Mouse (Mus musculus): ENCODE measurements around the gene Cnnm3. TPM values are rescaled to one million over a fixed set of nuclear protein-coding genes. Genes with fewer than 3 reads are reported as not detected.

Gene Cnnm3
- total and polyA plus RNA-seq, 3 experiments: 4.2 to 9.9 TPM; not detected in 1

DNA sequence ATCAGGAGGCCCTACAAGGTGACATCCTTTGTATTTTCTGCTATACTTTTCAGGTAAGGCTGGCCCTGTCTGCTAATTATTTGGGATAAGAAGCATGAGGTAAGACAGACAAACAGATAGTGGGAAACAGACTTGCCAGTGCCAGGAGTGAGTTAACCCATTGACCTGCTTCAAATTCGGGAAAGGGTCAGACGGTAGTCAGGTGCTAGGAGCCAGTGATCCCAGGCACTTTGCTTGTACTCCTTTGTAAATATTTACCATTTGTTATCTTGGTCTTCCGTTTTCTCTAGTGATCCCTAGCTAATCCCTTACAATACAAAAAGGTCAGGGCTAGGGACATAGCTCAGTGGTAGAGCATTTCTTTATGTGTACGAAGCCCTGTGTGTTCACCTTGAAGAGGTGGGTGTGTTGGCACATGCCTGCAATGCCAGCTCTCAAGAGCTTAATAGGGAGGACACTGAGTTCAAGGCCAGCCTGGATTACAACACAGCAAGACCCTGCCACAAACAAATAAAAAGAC, 46.0 kb upstream of the Cnnm3 start:
- DNase-seq (ENCODE audit: low read depth, low spot score): no peak
- H3K4me3 ChIP-seq (ENCODE audit: control insufficient read depth in 1 of 2, insufficient read depth in 1 of 2, low read depth in 2 of 2, low read length in 2 of 2): no peak overlapping the region
- TF ChIP-seq NRF1 (IDR thresholded peaks at IDR 0.05; ENCODE audit: insufficient read depth, low read depth, low read length, poor library complexity, severe bottlenecking) (no peak), MAX (IDR thresholded peaks at IDR 0.05; ENCODE audit: low read length) (no peak), GATA1 (IDR thresholded peaks at IDR 0.05; ENCODE audit: low read depth, low read length) (no peak), MXI1 (IDR thresholded peaks at IDR 0.05; ENCODE audit: low read depth, low read length) (no peak), USF1 (IDR thresholded peaks at IDR 0.05; ENCODE audit: low read depth, low read length) (no peak), USF2 (IDR thresholded peaks at IDR 0.05; ENCODE audit: borderline replicate concordance in 1 of 2, insufficient read depth in 1 of 2, low read depth in 1 of 2, low read length in 2 of 2) (no peak), POLR2A (IDR thresholded peaks at IDR 0.05; ENCODE audit: control insufficient read depth in 1 of 2, insufficient read depth in 1 of 2, low read depth in 1 of 2, low read length in 2 of 2, poor library complexity in 1 of 2) (no peak), MEF2A (IDR thresholded peaks at IDR 0.05; ENCODE audit: extremely low read depth, insufficient replicate concordance, low read depth, low read length, poor library complexity, severe bottlenecking) (no peak), RCOR1 (IDR thresholded peaks at IDR 0.05; ENCODE audit: low read depth, low read length) (no peak), NELFE (IDR thresholded peaks at IDR 0.05; ENCODE audit: low read depth, low read length) (no peak), E2F4 (IDR thresholded peaks at IDR 0.05; ENCODE audit: borderline replicate concordance, low read depth, low read length) (no peak), ELF1 (IDR thresholded peaks at IDR 0.05; ENCODE audit: low read depth, low read length) (no peak)

DNA sequence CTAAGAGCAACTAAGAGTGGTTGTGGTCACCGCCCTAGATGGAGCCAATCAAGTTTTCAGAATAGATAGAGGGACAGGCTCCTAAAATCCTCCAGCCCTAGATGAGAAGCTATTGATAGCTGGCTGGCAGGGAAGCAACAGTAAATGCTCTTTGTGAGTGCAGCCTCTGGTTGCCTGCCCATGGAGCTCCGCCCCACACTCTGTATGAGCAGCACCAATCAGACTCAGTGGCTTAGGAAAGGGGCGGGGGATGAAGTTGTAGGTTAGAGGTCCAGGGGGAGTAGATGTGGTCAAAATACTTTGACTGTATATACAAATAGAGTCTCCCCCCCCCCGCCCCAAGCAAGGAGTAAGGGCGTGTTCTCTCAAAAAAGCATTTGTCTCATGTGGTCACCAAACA, 44.2 kb upstream of the Cnnm3 start:
- TF ChIP-seq CHD1 (IDR thresholded peaks at IDR 0.05; ENCODE audit: low read depth, low read length): no peak

More for the DNA sequence above, 46.0 kb upstream of the Cnnm3 start:
- Histone ChIP-seq H3K9ac (ENCODE audit: control insufficient read depth, low read depth, low read length, poor library complexity, severe bottlenecking) (no peak overlapping the region), H3K27ac (ENCODE audit: control insufficient read depth, low read depth, low read length) (no peak overlapping the region), H3K9me3 (replicated peaks; ENCODE audit: insufficient read depth, low read length) (no peaks in the 10 kb centered on the region), H3K4me1 (ENCODE audit: control insufficient read depth in 1 of 2, insufficient read depth in 2 of 2, low read length in 2 of 2) (peaks cover 0 to 18% of the 10 kb centered on the region in 2 experiments; a peak in 2 of 4 replicates), H3K36me3 (ENCODE audit: control insufficient read depth in 1 of 2, insufficient read depth in 2 of 2, low read length in 2 of 2) (peaks cover 0 to 9% of the 10 kb centered on the region in 2 experiments; a peak in 2 of 4 replicates), H3K79me2 (ENCODE audit: control insufficient read depth, insufficient read depth, low read length, poor library complexity) (no peaks in the 10 kb centered on the region), H3K27me3 (ENCODE audit: control insufficient read depth in 1 of 2, insufficient read depth in 2 of 2, low read length in 2 of 2) (no peaks in the 10 kb centered on the region)

More for the DNA sequence above, 44.2 kb upstream of the Cnnm3 start:
- H3K36me3 ChIP-seq (ENCODE audit: control insufficient read depth in 1 of 2, insufficient read depth in 2 of 2, low read length in 2 of 2): peaks cover 0 to 9% of the 10 kb centered on the region in 2 experiments; a peak in 2 of 4 replicates
- peaks cover 0 to 14% of the 10 kb centered on the region in 2 experiments; a peak in 2 of 4 replicates for H3K4me1 ChIP-seq (ENCODE audit: control insufficient read depth in 1 of 2, insufficient read depth in 2 of 2, low read length in 2 of 2)
- H3K9me3 ChIP-seq (replicated peaks; ENCODE audit: insufficient read depth, low read length): no peaks in the 10 kb centered on the region
- no peak overlapping the region for H3K9ac ChIP-seq (ENCODE audit: control insufficient read depth, low read depth, low read length, poor library complexity, severe bottlenecking)
- H3K27ac ChIP-seq (ENCODE audit: control insufficient read depth, low read depth, low read length): no peak overlapping the region
- no peak overlapping the region for H3K4me3 ChIP-seq (ENCODE audit: control insufficient read depth in 1 of 2, insufficient read depth in 1 of 2, low read depth in 2 of 2, low read length in 2 of 2)
- DNase-seq (ENCODE audit: low read depth, low spot score): peak; percentile 53
- peaks cover 4% of the 10 kb centered on the region for H3K79me2 ChIP-seq (ENCODE audit: control insufficient read depth, insufficient read depth, low read length, poor library complexity)
- H3K27me3 ChIP-seq (ENCODE audit: control insufficient read depth in 1 of 2, insufficient read depth in 2 of 2, low read length in 2 of 2): no peaks in the 10 kb centered on the region

Measured in MEL (cell line).